Mouse (Mus musculus) midbrain, embryonic 13.5 days (tissue): ENCODE data around the gene Tnip3. TPM values are rescaled to one million over a fixed set of nuclear protein-coding genes. Genes with fewer than 3 reads are reported as not detected.
A peak's percentile ranks its signal among the peaks of the same experiment; 100 is the strongest.

Experiments
- ATAC-seq: fragments of 200-750 bp; cut with Nextera tagmentation; 2 replicates; pipeline ENCODE4 v1.8.0; 2017; ENCODE audit warnings: mild to moderate bottlenecking, moderate TSS enrichment, moderate library complexity
- H3K27ac ChIP-seq: fragments of 300-500 bp; sonication (generic); 2 replicates; pipeline ENCODE4 v1.5.1; 2015; ENCODE audit warnings: inconsistent platforms, mild to moderate bottlenecking, moderate library complexity
- H3K27me3 ChIP-seq: fragments of 300-500 bp; sonication (generic); 2 replicates; pipeline ENCODE4 v1.6.1; 2015; ENCODE audit warnings: mild to moderate bottlenecking, inconsistent platforms
- H3K36me3 ChIP-seq: fragments of 300-500 bp; sonication (generic); 2 replicates; pipeline ENCODE4 v1.6.1; 2015; ENCODE audit warnings: mild to moderate bottlenecking, inconsistent platforms
- H3K4me1 ChIP-seq: fragments of 300-500 bp; sonication (generic); replicated peaks from 2 replicates; pipeline ENCODE4 v1.6.1; 2015; ENCODE audit warnings: inconsistent platforms
- H3K4me2 ChIP-seq: fragments of 300-500 bp; sonication (generic); replicated peaks from 2 replicates; pipeline ENCODE4 v1.6.1; 2015; ENCODE audit warnings: moderate library complexity, mild to moderate bottlenecking, inconsistent platforms
- H3K4me3 ChIP-seq: fragments of 300-500 bp; sonication (generic); replicated peaks from 2 replicates; pipeline ENCODE4 v1.5.1; 2015; ENCODE audit warnings: mild to moderate bottlenecking, inconsistent platforms
- H3K9ac ChIP-seq: fragments of 300-500 bp; sonication (generic); replicated peaks from 2 replicates; pipeline ENCODE4 v1.6.1; 2015; ENCODE audit warnings: mild to moderate bottlenecking, inconsistent platforms
- H3K9me3 ChIP-seq: fragments of 300-500 bp; sonication (generic); 2 replicates; pipeline ENCODE4 v1.6.1; 2016; ENCODE audit warnings: mild to moderate bottlenecking, inconsistent platforms
- WGBS: fragments of 180-500 bp; shearing (Covaris S2); methylation state at CpG from one replicate; pipeline ENCODE4 v1.1.7; 2015; 5-methylcytosine and 5-hydroxymethylcytosine counted together
- polyA plus RNA-seq: library from polyadenylated mRNA; unstranded; fragments of >200 nt; fragmentation: Nextera tagmentation; extraction: Ambion mirVana; gene quantifications from 2 replicates; pipeline ENCODE4 v1.2.1, GENCODE M21; 2015

Tnip3 gene
- polyA plus RNA-seq, 1 experiment from 2014 or later = not detected

DNA sequence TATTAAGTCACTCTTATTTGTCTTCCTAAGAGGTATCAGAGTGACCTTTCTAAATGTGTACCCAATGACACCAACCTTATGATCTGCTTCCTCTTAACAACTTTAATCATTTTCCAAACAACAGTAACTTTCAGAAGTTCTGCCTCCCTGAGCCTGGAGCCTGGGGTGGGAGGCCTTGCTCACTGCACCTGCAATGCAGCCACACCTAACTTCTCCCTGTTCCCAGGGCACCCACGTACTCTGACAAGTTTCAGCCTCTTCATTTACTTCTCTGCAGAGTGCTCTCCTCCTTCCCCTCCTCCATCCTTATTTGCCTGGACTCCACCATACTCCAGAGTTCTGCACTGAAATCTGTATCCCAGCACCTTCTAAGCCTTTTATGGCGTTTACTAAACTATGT, 144.9 kb downstream of the Tnip3 start:
- 40% methylated on average over 2 of the region's 2 CpGs for WGBS
- Histone ChIP-seq H3K27ac (no peak overlapping the region), H3K4me3 (no peak overlapping the region), H3K36me3 (no peaks in the 10 kb centered on the region), H3K27me3 (peaks cover 9% of the 10 kb centered on the region; the same call in 1 of the 2 replicates), H3K9me3 (no peaks in the 10 kb centered on the region), H3K9ac (no peak overlapping the region), H3K4me1 (peaks cover 20% of the 10 kb centered on the region), H3K4me2 (no peak overlapping the region)
- ATAC-seq = no peak

DNA sequence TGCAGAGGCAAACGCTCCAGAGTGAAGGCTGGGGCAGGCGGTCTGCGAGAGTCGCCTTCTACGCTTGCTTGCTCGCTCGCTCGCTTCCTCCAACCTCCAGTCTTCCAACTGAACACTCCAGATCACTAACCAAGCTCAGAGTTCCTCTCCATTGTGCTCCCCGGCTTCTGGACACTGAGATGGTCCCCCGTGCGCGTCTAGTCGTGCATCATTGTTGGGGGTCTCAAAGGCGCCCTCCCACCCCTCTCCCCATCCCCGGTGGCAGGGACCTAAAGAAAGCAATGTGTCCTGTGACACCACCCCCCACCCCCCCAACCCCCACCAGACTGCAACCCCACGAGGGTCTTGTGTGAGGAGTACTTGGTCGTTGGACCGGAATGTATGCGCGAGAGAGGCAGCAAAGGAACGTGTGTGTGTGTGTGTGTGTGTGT, 145.9 kb downstream of the Tnip3 start:
- WGBS = under 1% methylated on average over 21 of the region's 21 CpGs
- peak overlapping the region; percentile 92 for H3K4me2 ChIP-seq
- H3K9me3 ChIP-seq = no peaks in the 10 kb centered on the region
- H3K4me1 ChIP-seq = peaks cover 20% of the 10 kb centered on the region
- peak overlapping the region; percentile 63 for H3K4me3 ChIP-seq
- peak; percentile 59 for ATAC-seq
- H3K36me3 ChIP-seq = no peaks in the 10 kb centered on the region
- H3K9ac ChIP-seq = peak overlapping the region; percentile 73
- peaks cover 9% of the 10 kb centered on the region; the same call in 1 of the 2 replicates for H3K27me3 ChIP-seq
- H3K27ac ChIP-seq = peak overlapping the region; percentile 39; the same call in 1 of the 2 replicates

- peak; percentile 95 for ATAC-seq
- Histone ChIP-seq H3K4me1 (peaks cover 20% of the 10 kb centered on the region), H3K36me3 (no peaks in the 10 kb centered on the region), H3K4me2 (peak within 1 kb of the TSS; percentile 92), H3K4me3 (peak within 1 kb of the TSS; percentile 63), H3K9ac (peak within 1 kb of the TSS; percentile 73), H3K27ac (peak within 1 kb of the TSS; percentile 39; the same call in 1 of the 2 replicates), H3K27me3 (peaks cover 9% of the 10 kb centered on the region; the same call in 1 of the 2 replicates), H3K9me3 (no peaks in the 10 kb centered on the region)
- WGBS = 0% methylated on average over 34 of the region's 45 CpGs
Observed at GRCm38 (mm10) chr6:65671451-65671850, 146.3 kb downstream of the Tnip3 start, which contains the start of gene Ndnf. Ndnf (plus strand) TSS chr6:65671590.

DNA sequence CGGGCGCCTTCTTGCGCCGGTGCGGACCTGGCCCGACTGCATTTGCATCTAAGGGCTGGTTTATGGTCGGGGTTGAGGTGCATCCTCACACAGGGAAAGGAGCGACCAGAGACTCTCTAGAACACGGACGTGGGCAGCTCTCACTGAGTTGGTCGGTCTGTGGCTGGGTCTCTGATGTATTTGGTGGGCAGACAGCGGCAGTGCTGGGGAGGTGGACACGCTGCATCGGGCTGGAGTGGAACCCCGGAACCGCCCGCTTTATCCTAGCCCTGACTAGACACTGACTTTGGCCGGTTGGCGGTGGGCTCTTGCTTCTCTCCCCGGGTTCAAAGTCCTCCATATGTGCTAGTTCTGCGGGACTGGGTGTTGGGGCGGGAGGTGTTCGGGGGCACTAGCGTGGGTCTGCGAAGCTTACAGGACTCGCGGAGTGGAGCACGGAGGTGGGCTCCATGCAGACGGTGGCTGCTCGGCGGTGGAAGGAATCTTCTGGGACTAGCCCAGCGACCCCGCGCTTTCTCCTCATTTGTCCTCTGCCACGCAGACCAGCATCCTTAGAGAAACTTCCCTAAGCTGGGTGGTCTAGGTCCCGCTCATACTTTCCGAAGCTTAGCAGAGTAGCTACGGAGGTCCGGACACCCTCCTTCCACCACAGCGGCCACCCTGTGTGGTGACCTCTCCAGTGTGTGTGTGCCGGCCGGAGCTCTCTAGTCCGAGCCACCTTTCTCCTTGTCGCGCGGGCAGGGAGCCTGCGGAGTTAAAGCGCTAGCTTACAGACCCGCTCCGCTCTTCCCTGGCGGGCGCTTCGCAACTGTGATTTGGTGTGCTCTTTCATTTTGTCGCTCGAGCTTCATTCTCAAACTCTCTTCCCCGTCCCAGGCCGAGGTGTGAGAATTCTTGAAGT, 147.3 kb downstream of the Tnip3 start:
- peaks cover 9% of the 10 kb centered on the region; the same call in 1 of the 2 replicates for H3K27me3 ChIP-seq
- no peaks in the 10 kb centered on the region for H3K36me3 ChIP-seq
- H3K27ac ChIP-seq = 0 out of 2 replicates have a peak overlapping the region, but pooled peaks have one; percentile 28
- H3K9ac ChIP-seq = peak overlapping the region; percentile 73
- no peaks in the 10 kb centered on the region for H3K9me3 ChIP-seq
- ATAC-seq = peak; percentile 43
- peaks cover 20% of the 10 kb centered on the region for H3K4me1 ChIP-seq
- WGBS = under 1% methylated on average over 57 of the region's 57 CpGs
- peak overlapping the region; percentile 63 for H3K4me3 ChIP-seq
- H3K4me2 ChIP-seq = peak overlapping the region; percentile 92

Other genes with a start within 250 kb of the Tnip3 start
- 2.4 and 2.6 TPM in 2 replicates for gene C130060K24Rik, start 144.2 kb upstream of the Tnip3 start, polyA plus RNA-seq
- 3.1 and 5.9 TPM in 2 replicates for gene Ndnf, start 146.3 kb downstream of the Tnip3 start, polyA plus RNA-seq